Mouse (Mus musculus) intestine, embryonic 15.5 days (tissue): ENCODE data around the gene Sox1. TPM values are rescaled to one million over a fixed set of nuclear protein-coding genes. Genes with fewer than 3 reads are reported as not detected.

ENCODE experiments used
- ATAC-seq: fragments of 200-750 bp; cut with Nextera tagmentation; 2 replicates; pipeline ENCODE4 v1.8.0; 2017; ENCODE audit warnings: moderate TSS enrichment, moderate library complexity
- H3K27ac ChIP-seq: fragments of 300-500 bp; sonication (generic); 2 replicates; pipeline ENCODE4 v1.5.1; 2015; ENCODE audit warnings: mild to moderate bottlenecking, inconsistent platforms
- H3K27me3 ChIP-seq: fragments of 300-500 bp; sonication (generic); replicated peaks from 2 replicates; pipeline ENCODE4 v1.6.1; 2015; ENCODE audit warnings: inconsistent platforms
- H3K36me3 ChIP-seq: fragments of 300-500 bp; sonication (generic); 2 replicates; pipeline ENCODE4 v1.6.1; 2015; ENCODE audit warnings: inconsistent platforms
- H3K4me1 ChIP-seq: fragments of 300-500 bp; sonication (generic); replicated peaks from 2 replicates; pipeline ENCODE4 v1.6.1; 2015; ENCODE audit warnings: inconsistent platforms
- H3K4me2 ChIP-seq: fragments of 300-500 bp; sonication (generic); replicated peaks from 2 replicates; pipeline ENCODE4 v1.6.1; 2015; ENCODE audit warnings: mild to moderate bottlenecking, inconsistent platforms
- H3K4me3 ChIP-seq: fragments of 300-500 bp; sonication (generic); replicated peaks from 2 replicates; pipeline ENCODE4 v1.5.1; 2015; ENCODE audit warnings: inconsistent platforms
- H3K9ac ChIP-seq: fragments of 300-500 bp; sonication (generic); 2 replicates; pipeline ENCODE4 v1.6.1; 2015; ENCODE audit warnings: inconsistent platforms
- H3K9me3 ChIP-seq: fragments of 300-500 bp; sonication (generic); 2 replicates; pipeline ENCODE4 v1.6.1; 2016; ENCODE audit warnings: inconsistent platforms
- WGBS: fragments of 180-500 bp; shearing (Covaris S2); methylation state at CpG from one replicate; pipeline ENCODE4 v1.1.7; 2015; 5-methylcytosine and 5-hydroxymethylcytosine counted together
- polyA plus RNA-seq: library from polyadenylated mRNA; unstranded; fragments of >200 nt; fragmentation: Nextera tagmentation; extraction: Ambion mirVana; gene quantifications from 2 replicates; pipeline ENCODE4 v1.2.1, GENCODE M21; 2015

Gene Sox1
- polyA plus RNA-seq, 1 experiment from 2014 or later: not detected

GRCm38 (mm10) chr8:12402709-12403108 lies 7.6 kb downstream of the Sox1 start:
- Histone ChIP-seq H3K27ac (no peak overlapping the region), H3K36me3 (no peaks in the 10 kb centered on the region), H3K27me3 (peaks cover 83% of the 10 kb centered on the region), H3K9ac (no peak overlapping the region), H3K9me3 (no peaks in the 10 kb centered on the region), H3K4me1 (peaks cover 6% of the 10 kb centered on the region; the same call in 1 of the 2 replicates), H3K4me3 (no peak overlapping the region), H3K4me2 (no peak overlapping the region)
- WGBS: 7% methylated on average over 9 of the region's 9 CpGs
- no peak for ATAC-seq

- ATAC-seq: no peak
- no peak overlapping the region for H3K4me2 ChIP-seq
- H3K4me3 ChIP-seq: no peak overlapping the region
- no peaks in the 10 kb centered on the region for H3K4me1 ChIP-seq
- no peaks in the 10 kb centered on the region for H3K9me3 ChIP-seq
- H3K9ac ChIP-seq: no peak overlapping the region
- H3K36me3 ChIP-seq: no peaks in the 10 kb centered on the region
- WGBS: 30% methylated on average over 10 of the region's 10 CpGs
- peaks cover 50% of the 10 kb centered on the region for H3K27me3 ChIP-seq
- no peak overlapping the region for H3K27ac ChIP-seq
These were observed 12.9 kb downstream of the Sox1 start for GRCm38 (mm10) chr8:12408020-12408419.

GRCm38 (mm10) chr8:12409976-12410375 lies 14.9 kb downstream of the Sox1 start:
- no peaks in the 10 kb centered on the region for H3K4me1 ChIP-seq
- peaks cover 31% of the 10 kb centered on the region for H3K27me3 ChIP-seq
- H3K9ac ChIP-seq: no peak overlapping the region
- H3K4me3 ChIP-seq: no peak overlapping the region
- ATAC-seq: no peak
- no peak overlapping the region for H3K4me2 ChIP-seq
- WGBS: 45% methylated on average over 3 of the region's 3 CpGs
- no peak overlapping the region for H3K27ac ChIP-seq
- H3K9me3 ChIP-seq: no peaks in the 10 kb centered on the region
- no peaks in the 10 kb centered on the region for H3K36me3 ChIP-seq

GRCm38 (mm10) chr8:12417056-12417455 lies 22.0 kb downstream of the Sox1 start:
- H3K9me3 ChIP-seq: no peaks in the 10 kb centered on the region
- no peak overlapping the region for H3K4me2 ChIP-seq
- H3K27ac ChIP-seq: no peak overlapping the region
- no peak for ATAC-seq
- WGBS: 87% methylated on average over 2 of the region's 2 CpGs
- H3K9ac ChIP-seq: no peak overlapping the region
- H3K4me3 ChIP-seq: no peak overlapping the region
- H3K36me3 ChIP-seq: no peaks in the 10 kb centered on the region
- peaks cover 2% of the 10 kb centered on the region; the same call in 1 of the 2 replicates for H3K27me3 ChIP-seq
- no peaks in the 10 kb centered on the region for H3K4me1 ChIP-seq

- H3K4me2 ChIP-seq: no peak overlapping the region
- no peaks in the 10 kb centered on the region for H3K4me1 ChIP-seq
- ATAC-seq: no peak
- H3K9me3 ChIP-seq: no peaks in the 10 kb centered on the region
- H3K4me3 ChIP-seq: no peak overlapping the region
- H3K27me3 ChIP-seq: peaks cover 17% of the 10 kb centered on the region
- no peak overlapping the region for H3K27ac ChIP-seq
- no peaks in the 10 kb centered on the region for H3K36me3 ChIP-seq
- H3K9ac ChIP-seq: no peak overlapping the region
- WGBS: 77% methylated on average over 2 of the region's 2 CpGs
These were observed 25.4 kb downstream of the Sox1 start for GRCm38 (mm10) chr8:12420537-12420936.

DNA sequence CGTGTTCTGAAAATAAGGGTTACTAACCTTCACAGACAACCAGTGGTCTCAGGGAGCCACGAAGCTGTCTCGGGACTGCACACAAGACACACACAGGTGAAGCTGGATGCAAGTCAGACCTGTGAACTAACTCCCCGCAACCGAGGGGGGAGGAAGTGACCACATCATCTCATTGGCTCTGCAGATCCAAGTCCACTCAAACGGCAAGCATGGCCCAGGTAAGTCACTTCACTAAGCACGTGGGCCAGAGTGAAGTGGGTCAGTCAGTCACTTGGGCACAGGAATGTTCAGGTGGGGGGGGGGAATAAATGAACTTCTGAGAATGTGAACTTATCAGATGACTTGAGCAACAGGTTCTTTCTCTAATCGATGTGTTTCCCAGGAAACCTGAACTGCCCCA lies 30.8 kb downstream of the Sox1 start:
- Histone ChIP-seq H3K4me1 (0 out of 2 replicates have a peak, but pooled peaks cover 4% of the 10 kb centered on the region), H3K36me3 (no peaks in the 10 kb centered on the region)
- 78% methylated on average over 8 of the region's 8 CpGs for WGBS

GRCm38 (mm10) chr8:12427346-12427745 lies 32.3 kb downstream of the Sox1 start:
- Histone ChIP-seq H3K9ac (no peak overlapping the region), H3K27me3 (peaks cover 72% of the 10 kb centered on the region), H3K4me1 (0 out of 2 replicates have a peak, but pooled peaks cover 11% of the 10 kb centered on the region), H3K4me2 (no peak overlapping the region), H3K27ac (no peak overlapping the region), H3K4me3 (no peak overlapping the region), H3K9me3 (no peaks in the 10 kb centered on the region), H3K36me3 (no peaks in the 10 kb centered on the region)
- WGBS: 68% methylated on average over 9 of the region's 9 CpGs
- no peak for ATAC-seq

More for the DNA sequence above, 30.8 kb downstream of the Sox1 start:
- Histone ChIP-seq H3K9ac (no peak overlapping the region), H3K9me3 (no peaks in the 10 kb centered on the region), H3K4me3 (no peak overlapping the region), H3K27me3 (peaks cover 60% of the 10 kb centered on the region), H3K4me2 (no peak overlapping the region), H3K27ac (no peak overlapping the region)
- no peak for ATAC-seq

DNA sequence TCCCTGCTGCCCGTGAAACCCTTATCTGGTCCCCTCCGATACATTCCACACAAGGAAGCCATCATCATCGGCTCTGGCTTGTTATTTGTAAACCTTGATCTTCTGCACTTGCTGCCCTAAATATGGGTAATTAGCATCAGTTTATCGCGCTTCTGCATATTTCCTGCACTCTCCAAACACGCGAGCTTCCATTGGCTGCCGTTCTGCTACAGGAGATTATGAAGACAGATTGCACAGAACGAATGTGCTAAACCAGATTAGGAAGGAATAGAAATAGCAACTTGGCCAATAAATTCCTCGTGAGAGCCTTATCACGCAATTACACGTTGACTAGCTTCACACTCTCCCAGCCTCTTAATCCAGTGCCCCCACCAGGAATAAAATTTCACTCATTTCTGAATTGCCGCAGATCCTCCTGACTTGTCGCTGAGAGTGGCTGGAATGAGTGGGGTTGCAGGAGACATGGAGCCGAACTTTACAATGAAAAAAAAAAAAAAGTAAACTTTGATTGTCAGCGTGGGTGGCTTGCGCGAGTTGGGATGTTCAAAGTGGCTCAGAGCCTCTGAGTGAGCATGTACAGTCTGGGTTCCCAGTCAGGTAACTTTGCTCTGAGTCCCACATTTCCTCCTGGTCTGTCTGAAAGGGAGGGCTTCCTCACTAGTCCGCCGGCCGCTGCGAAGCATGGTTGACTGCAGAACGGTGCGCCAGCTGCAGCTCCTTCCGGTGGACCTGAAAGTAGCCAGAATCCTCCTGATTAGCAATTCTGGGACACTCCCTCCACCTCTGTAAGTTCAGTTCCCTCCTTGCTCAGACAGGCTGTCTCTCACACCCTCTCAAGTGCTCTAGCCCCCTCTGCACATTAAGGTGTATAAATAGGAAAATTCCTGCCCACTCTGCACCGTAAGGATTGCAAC lies 33.0 kb downstream of the Sox1 start:
- no peak overlapping the region for H3K27ac ChIP-seq
- H3K36me3 ChIP-seq: no peaks in the 10 kb centered on the region
- H3K4me1 ChIP-seq: 0 out of 2 replicates have a peak, but pooled peaks cover 11% of the 10 kb centered on the region
- no peak overlapping the region for H3K4me2 ChIP-seq
- peaks cover 75% of the 10 kb centered on the region for H3K27me3 ChIP-seq
- H3K9ac ChIP-seq: no peak overlapping the region
- H3K4me3 ChIP-seq: no peak overlapping the region
- 19% methylated on average over 26 of the region's 26 CpGs for WGBS
- no peaks in the 10 kb centered on the region for H3K9me3 ChIP-seq
- ATAC-seq: no peak

- H3K9ac ChIP-seq: no peak overlapping the region
- 0 out of 2 replicates have a peak, but pooled peaks cover 11% of the 10 kb centered on the region for H3K4me1 ChIP-seq
- no peak overlapping the region for H3K27ac ChIP-seq
- 35% methylated on average over 5 of the region's 5 CpGs for WGBS
- H3K27me3 ChIP-seq: peaks cover 82% of the 10 kb centered on the region
- H3K4me2 ChIP-seq: no peak overlapping the region
- H3K4me3 ChIP-seq: no peak overlapping the region
- no peaks in the 10 kb centered on the region for H3K9me3 ChIP-seq
- no peaks in the 10 kb centered on the region for H3K36me3 ChIP-seq
- ATAC-seq: no peak
These were observed 33.8 kb downstream of the Sox1 start for GRCm38 (mm10) chr8:12428931-12429330.

- WGBS: 15% methylated on average over 9 of the region's 9 CpGs
- peaks cover 87% of the 10 kb centered on the region for H3K27me3 ChIP-seq
- no peak overlapping the region for H3K27ac ChIP-seq
- H3K9ac ChIP-seq: no peak overlapping the region
- H3K4me3 ChIP-seq: no peak overlapping the region
- H3K4me2 ChIP-seq: no peak overlapping the region
- no peak for ATAC-seq
- H3K4me1 ChIP-seq: 0 out of 2 replicates have a peak, but pooled peaks cover 11% of the 10 kb centered on the region
- no peaks in the 10 kb centered on the region for H3K36me3 ChIP-seq
- H3K9me3 ChIP-seq: no peaks in the 10 kb centered on the region
These were observed 34.6 kb downstream of the Sox1 start for GRCm38 (mm10) chr8:12429601-12430172.

- no peak for ATAC-seq
- H3K4me2 ChIP-seq: peak overlapping the region; percentile 34; the same call in 1 of the 2 replicates
- H3K36me3 ChIP-seq: no peaks in the 10 kb centered on the region
- 2% methylated on average over 46 of the region's 46 CpGs for WGBS
- peaks cover 86% of the 10 kb centered on the region for H3K27me3 ChIP-seq
- no peaks in the 10 kb centered on the region for H3K9me3 ChIP-seq
- no peak overlapping the region for H3K27ac ChIP-seq
- H3K4me3 ChIP-seq: no peak overlapping the region
- H3K9ac ChIP-seq: no peak overlapping the region
- 0 out of 2 replicates have a peak, but pooled peaks cover 11% of the 10 kb centered on the region for H3K4me1 ChIP-seq
These were observed 35.2 kb downstream of the Sox1 start for GRCm38 (mm10) chr8:12430173-12430899.
